Mouse (Mus musculus): ENCODE data around the gene Nip7. TPM values are rescaled to one million over a fixed set of nuclear protein-coding genes. Genes with fewer than 3 reads are reported as not detected.

The Nip7 gene
- 62.6 TPM for total RNA-seq (2023)

DNA sequence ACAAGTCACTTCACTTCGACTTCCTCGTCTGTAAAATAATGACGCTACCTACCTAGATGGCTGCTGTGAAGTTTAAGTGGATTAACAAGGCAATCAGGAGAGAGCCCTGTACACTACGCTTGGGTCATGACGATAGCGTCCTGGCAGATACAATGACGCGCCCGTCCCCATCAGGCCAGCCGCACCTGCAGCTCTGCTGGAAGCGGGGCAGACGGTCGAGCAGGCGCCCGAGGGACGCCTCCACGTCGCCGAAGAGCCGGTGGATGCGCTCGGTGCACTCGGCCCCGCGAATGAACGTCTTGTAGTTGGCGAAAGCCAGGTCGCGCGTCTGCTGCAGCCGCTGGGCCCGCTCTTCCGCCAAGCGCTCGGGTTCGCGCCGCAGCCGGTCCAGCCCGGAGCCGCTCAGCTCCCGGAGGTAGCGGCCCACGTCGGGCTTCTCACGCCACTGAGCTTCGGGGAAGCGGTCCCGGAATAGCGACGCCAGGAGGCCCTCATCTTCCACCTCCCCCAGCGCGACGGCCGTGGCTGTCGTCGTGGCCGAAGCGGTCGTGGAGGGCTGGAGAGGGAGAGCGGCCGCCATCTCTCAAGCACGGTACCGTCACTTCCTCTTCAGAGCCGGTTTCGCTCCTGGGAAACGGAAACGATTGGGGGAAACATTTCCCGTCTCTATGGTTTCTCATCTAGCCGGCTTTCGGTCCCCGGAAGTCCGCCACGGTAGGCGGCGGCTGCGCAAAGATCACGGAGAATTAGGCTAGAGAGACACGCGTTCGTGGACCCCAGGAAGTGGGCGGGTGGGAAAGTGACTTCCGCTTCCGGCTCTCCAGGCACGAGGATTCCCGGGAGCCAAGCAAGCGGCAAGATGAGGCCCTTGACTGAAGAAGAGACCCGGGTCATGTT lies at the start of gene Nip7, which contains the start of gene Cog8:
Nip7 (plus strand) TSS at position 802 of the 897 bp plus-strand sequence.
Cog8 (minus strand) TSS at position 614 of the 897 bp plus-strand sequence.

DNA sequence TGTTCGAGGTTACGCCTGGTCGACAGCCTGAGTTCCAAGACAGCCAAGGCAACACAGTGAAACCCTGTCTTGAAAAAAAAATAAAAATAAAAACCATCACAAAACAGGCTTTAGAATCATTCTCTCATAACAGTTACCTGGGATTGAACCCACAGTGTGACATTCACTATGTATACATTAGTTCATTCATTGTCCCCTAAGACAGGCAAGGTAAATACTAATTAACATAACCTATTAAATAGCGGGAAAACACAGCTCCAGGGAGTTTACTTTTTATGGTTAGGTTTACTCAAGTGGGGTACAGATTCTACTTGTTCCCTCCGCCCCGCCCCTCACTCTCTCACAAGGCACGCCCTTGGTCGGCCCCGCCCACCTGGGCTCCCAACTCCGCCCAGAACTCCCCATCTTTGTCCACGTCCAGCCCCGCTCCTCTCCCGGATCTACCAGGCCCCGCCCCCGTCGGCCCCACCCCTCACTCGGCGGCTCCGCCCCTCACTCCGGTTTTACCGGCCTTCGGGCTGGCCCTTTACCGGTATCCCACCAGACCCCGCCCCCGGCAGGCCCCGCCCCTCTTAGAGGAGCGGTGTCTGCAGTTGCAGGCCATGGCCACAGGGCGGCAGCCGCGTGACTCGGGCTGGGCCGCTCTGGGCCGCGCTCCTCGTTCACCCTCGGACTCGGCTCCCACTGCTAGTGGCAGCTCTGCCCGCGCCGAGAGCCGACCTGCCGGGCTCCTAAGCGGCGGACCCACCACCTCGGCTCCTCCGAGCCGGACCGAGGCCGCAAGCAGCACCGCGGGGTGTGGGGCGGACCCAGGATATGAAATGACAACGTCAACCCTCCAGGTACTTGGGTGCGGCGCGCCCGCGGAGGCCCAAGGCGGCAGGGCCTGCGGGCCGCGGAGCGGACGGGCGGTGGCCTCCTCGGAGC lies 25.8 kb upstream of the Nip7 start, which contains the start of gene Vps4a:
Vps4a (plus strand) TSS at position 573 of the 927 bp plus-strand sequence.

GRCm38 (mm10) chr8:107048061-107048941 lies 8.4 kb upstream of the Nip7 start, which contains the start of gene Pdf:
Gene Pdf (minus strand): TSS chr8:107048614.

DNA sequence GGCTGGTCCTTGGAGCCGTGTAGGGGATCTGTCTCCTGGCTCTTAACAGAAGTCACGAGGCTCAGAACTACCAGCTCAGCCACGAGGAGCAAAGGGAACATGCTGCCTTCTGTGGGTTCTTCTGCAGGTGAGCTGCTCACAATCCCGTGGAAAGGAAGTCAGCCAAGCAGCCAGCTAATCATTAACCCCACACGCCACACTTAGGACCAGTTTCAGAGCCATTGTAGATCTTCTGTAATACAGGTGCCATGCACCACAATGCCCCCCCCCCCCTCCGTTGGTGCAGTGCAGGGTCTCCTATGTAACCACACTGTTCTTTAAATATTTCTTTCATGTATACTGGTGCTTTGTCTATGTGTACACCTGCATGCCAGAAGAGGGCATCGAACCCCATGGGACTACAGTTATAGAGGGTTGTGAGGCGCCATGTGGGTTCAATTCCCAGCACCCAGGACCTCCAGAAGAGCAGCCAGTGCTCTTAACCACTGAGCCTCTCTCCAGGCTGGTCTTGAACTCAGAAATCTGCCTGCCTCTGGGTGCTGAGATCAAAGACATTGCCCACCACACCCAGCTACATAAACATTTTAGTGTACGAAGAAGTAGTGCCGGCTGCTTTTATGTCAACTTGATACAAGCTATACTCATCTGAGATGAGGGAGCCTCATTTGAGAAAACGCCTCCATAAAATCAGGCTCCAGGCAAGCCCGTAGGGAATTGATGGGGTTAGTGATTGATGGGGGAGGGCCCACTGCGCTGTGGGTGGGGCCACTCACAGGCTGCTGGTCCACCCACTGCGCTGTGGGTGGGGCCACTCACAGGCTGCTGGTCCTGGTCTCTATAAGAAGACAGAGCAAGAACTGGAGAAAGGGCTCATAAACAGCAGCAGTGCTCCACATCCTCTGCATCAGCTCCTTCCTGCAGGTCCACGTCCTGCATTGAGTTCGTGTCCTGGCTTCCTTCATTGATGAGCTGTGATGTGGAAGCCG lies 9.1 kb downstream of the Nip7 start, which contains the start of gene Tmed6:
Tmed6 (minus strand) TSS at position 134 of the 986 bp plus-strand sequence.

GRCm38 (mm10) chr8:107096366-107097036 lies 39.8 kb downstream of the Nip7 start, which contains the start of gene Terf2:
Gene Terf2 (minus strand): TSS chr8:107096547.

Other genes with a start within 250 kb of the Nip7 start
- 0.70 TPM for gene Has3, start 186.6 kb upstream of the Nip7 start, total RNA-seq (2023)
- 45.4 TPM for gene Utp4, start 163.2 kb upstream of the Nip7 start, total RNA-seq (2023)
- 11.6 TPM for gene Sntb2, start 121.1 kb upstream of the Nip7 start, total RNA-seq (2023)
- gene Vps4a, start 25.7 kb upstream of the Nip7 start, total RNA-seq (2023), result 45.4 TPM
- gene Pdf, start 8.3 kb upstream of the Nip7 start, total RNA-seq (2023), result 7.4 TPM
- gene Cog8, start 188 bp upstream of the Nip7 start, total RNA-seq (2023), result 36.2 TPM
- 1.4 TPM for gene Tmed6, start 8.8 kb downstream of the Nip7 start, total RNA-seq (2023)
- gene Terf2, start 39.7 kb downstream of the Nip7 start, total RNA-seq (2023), result 62.3 TPM
- gene Cyb5b, start 93.8 kb downstream of the Nip7 start, total RNA-seq (2023), result 26.9 TPM
- gene Nfat5, start 236.6 kb downstream of the Nip7 start, total RNA-seq (2023), result 55.5 TPM

All from CD8-positive naive resting alpha-beta T cell, adult 57 days (primary cell).